Mouse (Mus musculus) heart, postnatal 25 days (tissue): ENCODE data around the gene Ssxb8. TPM values are rescaled to one million over a fixed set of nuclear protein-coding genes. Genes with fewer than 3 reads are reported as not detected.
"Not testable (repeated sequence)": the region's sequence is repeated elsewhere in the genome, so short reads cannot be mapped to it uniquely, and the experiment has no call there.

ENCODE experiments used
- DNase-seq: peaks from one replicate; pipeline ENCODE4 v3.0.0; 2022; ENCODE audit warnings: low spot score
- intact Hi-C: fragments of 180-260 bp; cut with DNase I; formaldehyde crosslinking; loops from one replicate; pipeline ENCODE4 v1.15.1; 2025
- total RNA-seq, 2 experiments: library from RNA; stranded (reverse); gene quantifications; 2 replicates each; pipeline ENCODE4 v1.2.3; 2021

Gene Ssxb8
- not detected for total RNA-seq

DNA sequence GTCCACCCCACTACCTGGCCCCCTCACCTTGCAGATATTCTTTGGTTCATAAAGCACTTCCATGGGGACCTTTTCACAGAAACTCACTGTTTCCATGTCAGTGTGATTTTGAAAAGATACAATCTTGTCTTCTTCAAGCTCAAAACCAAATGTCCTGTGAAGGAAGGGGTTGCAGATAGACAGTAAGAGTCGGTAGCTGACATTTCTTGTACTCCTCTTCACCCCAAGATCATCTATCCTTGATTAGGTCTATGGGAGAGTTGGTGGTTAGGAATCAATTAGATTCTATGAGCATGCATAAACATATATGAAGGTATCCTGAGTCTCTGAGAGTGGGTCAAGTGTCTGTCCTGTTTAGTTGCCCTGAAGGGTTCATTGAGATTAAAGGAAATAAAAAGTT, at the start of gene Ssxb8:
Gene Ssxb8 (minus strand): TSS at position 101 of the 400 bp plus-strand sequence.
- DNase-seq, intact Hi-C loops: not testable (repeated sequence)

DNA sequence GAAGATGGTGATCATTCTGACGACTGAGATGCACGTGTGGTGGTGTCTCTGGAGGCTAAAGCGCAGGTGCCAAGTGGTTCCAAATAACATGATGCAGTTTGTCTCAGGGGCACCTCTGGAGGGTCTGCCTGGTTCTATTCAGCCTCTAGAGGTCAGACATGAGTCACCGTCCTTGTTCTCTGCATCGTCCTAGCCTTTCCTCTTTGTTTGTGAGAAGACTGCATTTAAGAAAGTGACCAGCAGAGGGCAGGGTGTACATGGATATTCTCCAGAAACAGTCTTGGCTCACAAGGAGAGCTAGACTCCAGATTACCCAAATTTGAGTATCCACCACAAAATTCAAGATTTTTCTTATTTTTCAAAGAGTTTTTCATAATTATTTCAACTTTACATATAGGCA, 42.3 kb upstream of the Ssxb8 start:
- no peak for DNase-seq
- intact Hi-C loops = loop anchor here (5.0 kb wide), 1 partner anchor 121 kb away; no protein-coding TSS in a partner anchor

DNA sequence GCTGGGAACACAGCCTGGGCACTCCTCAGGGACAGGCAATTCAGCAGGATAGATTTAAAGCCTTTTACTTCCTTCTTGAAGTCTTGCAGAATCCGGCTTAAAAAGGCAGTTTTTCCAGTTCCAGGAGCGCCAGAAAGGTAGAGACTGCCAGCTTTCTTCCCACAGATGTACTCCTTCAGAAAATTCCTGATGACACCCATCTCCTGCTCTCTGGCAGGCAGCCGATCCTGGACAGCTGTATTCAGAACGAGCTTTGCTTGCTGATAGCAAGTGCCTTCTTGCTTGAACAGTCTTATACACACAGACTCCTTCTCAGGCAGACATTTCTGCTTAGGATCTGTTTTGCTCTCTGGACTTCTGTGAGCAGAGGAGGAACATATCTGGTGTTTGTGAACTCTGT, 27.6 kb downstream of the Ssxb8 start:
- no peak for DNase-seq
- intact Hi-C loops = no loop called here

Other genes starting within 250 kb of the Ssxb8 start
- not detected for gene Ssxb2, start 229.1 kb downstream of the Ssxb8 start, total RNA-seq
- not detected for gene Gm14459, start 165.9 kb downstream of the Ssxb8 start, total RNA-seq
- gene Ssxb6, start 142.6 kb downstream of the Ssxb8 start, total RNA-seq = not detected
- gene Ssxb3, start 99.0 kb downstream of the Ssxb8 start, total RNA-seq = not detected
- gene Ssx9, start 57.6 kb upstream of the Ssxb8 start, total RNA-seq = not detected
- not detected for gene Ssxb5, start 112.8 kb upstream of the Ssxb8 start, total RNA-seq
- not detected for gene Gm6592, start 153.2 kb upstream of the Ssxb8 start, total RNA-seq
- not detected for gene Gm5751, start 183.4 kb upstream of the Ssxb8 start, total RNA-seq
- gene B630019K06Rik, start 201.5 kb upstream of the Ssxb8 start, total RNA-seq = under 1 TPM; 0.81 to 0.83 TPM